Comparison of ENCODE assay signal across 8 mouse cellular contexts in the genomic region with DNA sequence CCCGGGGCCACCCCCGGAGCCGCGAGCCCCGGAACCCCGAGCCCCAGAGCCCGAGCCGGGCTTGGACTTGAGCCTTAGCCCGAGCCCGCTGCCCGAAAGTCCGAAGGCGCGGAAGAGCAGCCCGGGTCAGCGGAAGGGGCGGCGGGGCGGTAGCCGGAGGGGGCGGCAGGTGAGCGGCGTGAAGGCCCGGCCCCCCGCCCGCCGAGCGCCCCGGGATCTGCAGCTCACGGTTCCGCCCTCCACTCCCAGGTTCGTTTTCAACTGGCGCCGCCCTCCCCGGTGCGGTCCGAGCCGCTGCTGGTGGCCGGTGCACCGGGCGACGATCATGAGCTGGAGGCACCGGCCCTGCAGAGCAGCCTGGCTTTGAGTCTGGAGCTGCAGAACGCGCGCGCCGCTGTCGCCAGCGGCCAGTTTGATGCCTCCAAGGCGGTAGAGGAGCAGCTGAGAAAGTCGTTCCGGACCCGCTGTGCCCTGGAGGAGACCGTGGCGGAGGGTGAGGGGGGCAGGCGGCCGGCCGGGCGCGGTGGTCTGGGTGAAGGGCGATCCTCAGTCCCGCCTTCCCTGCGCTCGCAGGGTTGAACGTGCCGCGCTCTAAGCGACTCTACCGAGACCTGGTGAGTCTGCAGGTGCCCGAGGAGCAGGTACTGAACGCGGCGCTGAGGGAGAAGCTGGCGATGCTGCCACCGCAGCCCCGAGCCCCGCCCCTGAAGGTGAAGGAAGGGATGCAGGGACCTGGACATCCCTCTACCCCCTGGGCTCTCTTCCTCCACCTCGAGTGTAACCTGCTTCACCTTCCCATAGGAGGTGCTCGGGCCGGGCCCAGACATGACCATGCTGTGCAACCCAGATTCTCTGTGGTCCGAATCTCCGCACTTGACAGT. TPM values are rescaled to one million over a fixed set of nuclear protein-coding genes. Genes with fewer than 3 reads are reported as not detected.
DNase-seq lines count a peak whose midpoint lies in the region; ATAC-seq and TF ChIP-seq lines count a peak whose summit lies in the region.

No protein-coding gene starts in this region.

- no peaks in the 10 kb centered on the region for H3K9me3 ChIP-seq in G1E (replicated peaks)
- H3K9me3 ChIP-seq in embryonic facial prominence, embryonic 10.5 days = no peaks in the 10 kb centered on the region
- H3K9me3 ChIP-seq in hindbrain, embryonic 15.5 days = no peaks in the 10 kb centered on the region
- H3K9me3 ChIP-seq in liver, embryonic 14.5 days (ENCODE audit: control insufficient read depth, low read length) = no peaks in the 10 kb centered on the region
- H3K9me3 ChIP-seq in neural tube, embryonic 12.5 days = no peaks in the 10 kb centered on the region

- peak overlapping the region; percentile 83 for H3K4me2 ChIP-seq in hindbrain, embryonic 15.5 days
- peak overlapping the region; percentile 97 for H3K4me2 ChIP-seq in liver, embryonic 14.5 days (ENCODE audit: low read depth)
- H3K4me2 ChIP-seq in neural tube, embryonic 12.5 days (replicated peaks) = peak overlapping the region; percentile 100

- TF ChIP-seq CTCF in G1E (IDR thresholded peaks at IDR 0.05; ENCODE audit: low read depth, low read length) = no peak
- 0 out of 2 replicates have a peak, but pooled peaks have one; percentile 5 for TF ChIP-seq CTCF in liver, embryonic 14.5 days (IDR thresholded peaks at IDR 0.05; ENCODE audit: low read depth)

- peak; percentile 34 for DNase-seq in gastrocnemius, postnatal 25 days
- DNase-seq in gastrocnemius, postnatal 36 days = no peak
- no peak for DNase-seq in G1E (ENCODE audit: low spot score)
- DNase-seq in embryonic facial prominence, embryonic 10.5 days (ENCODE audit: low spot score) = peak; percentile 53
- DNase-seq in liver, embryonic 14.5 days (ENCODE audit: low read depth in 3 of 3, low spot score in 3 of 3) = no peak
- no peak for DNase-seq in Muller cell, postnatal 12 days (ENCODE audit: inconsistent ontology term)

- no peaks in the 10 kb centered on the region for H3K27me3 ChIP-seq in G1E (ENCODE audit: insufficient read depth, low read length)
- no peaks in the 10 kb centered on the region for H3K27me3 ChIP-seq in embryonic facial prominence, embryonic 10.5 days (replicated peaks; ENCODE audit: low read depth, poor library complexity, severe bottlenecking)
- no peaks in the 10 kb centered on the region for H3K27me3 ChIP-seq in hindbrain, embryonic 15.5 days
- no peaks in the 10 kb centered on the region for H3K27me3 ChIP-seq in liver, embryonic 14.5 days (ENCODE audit: control insufficient read depth, insufficient read depth, low read length)
- H3K27me3 ChIP-seq in neural tube, embryonic 12.5 days (replicated peaks) = no peaks in the 10 kb centered on the region

- peak overlapping the region; percentile 93 for H3K27ac ChIP-seq in embryonic facial prominence, embryonic 10.5 days (replicated peaks)
- H3K27ac ChIP-seq in hindbrain, embryonic 15.5 days (replicated peaks) = peak overlapping the region; percentile 89
- peak overlapping the region; percentile 82 for H3K27ac ChIP-seq in liver, embryonic 14.5 days
- peak overlapping the region; percentile 84 for H3K27ac ChIP-seq in neural tube, embryonic 12.5 days

- WGBS in embryonic facial prominence, embryonic 10.5 days = under 1% methylated on average over 83 of the region's 83 CpGs
- WGBS in hindbrain, embryonic 15.5 days = 1% methylated on average over 65 of the region's 83 CpGs
- under 1% methylated on average over 73 of the region's 83 CpGs for WGBS in liver, embryonic 14.5 days (ENCODE audit: insufficient replicate concordance)
- WGBS in neural tube, embryonic 12.5 days = under 1% methylated on average over 81 of the region's 83 CpGs

- H3K4me3 ChIP-seq in G1E (ENCODE audit: low read depth, low read length) = peak overlapping the region; percentile 90
- H3K4me3 ChIP-seq in embryonic facial prominence, embryonic 10.5 days = peak overlapping the region; percentile 96
- H3K4me3 ChIP-seq in hindbrain, embryonic 15.5 days = peak overlapping the region; percentile 86
- peak overlapping the region; percentile 88 to 100 for H3K4me3 ChIP-seq in liver, embryonic 14.5 days (ENCODE audit: insufficient read depth in 1 of 2, low read depth in 2 of 2, low read length in 2 of 2)
- peak overlapping the region; percentile 98 for H3K4me3 ChIP-seq in neural tube, embryonic 12.5 days

- peaks cover 52% of the 10 kb centered on the region for H3K36me3 ChIP-seq in G1E (replicated peaks)
- H3K36me3 ChIP-seq in embryonic facial prominence, embryonic 10.5 days (replicated peaks) = peaks cover 44% of the 10 kb centered on the region
- peaks cover 30% of the 10 kb centered on the region for H3K36me3 ChIP-seq in hindbrain, embryonic 15.5 days
- H3K36me3 ChIP-seq in liver, embryonic 14.5 days (replicated peaks; ENCODE audit: control insufficient read depth, insufficient read depth, low read depth) = peaks cover 35% of the 10 kb centered on the region
- H3K36me3 ChIP-seq in neural tube, embryonic 12.5 days = peaks cover 40% of the 10 kb centered on the region

- no peak for TF ChIP-seq EP300 in liver, embryonic 14.5 days (IDR thresholded peaks at IDR 0.05; ENCODE audit: low read depth)

- intact Hi-C loops in gastrocnemius, postnatal 36 days (cut with DNase I) = loop anchor here (5.0 kb wide), 2 partner anchors 247 to 437 kb away; partner anchors contain the start of genes Epo and Gnb2

- H3K4me1 ChIP-seq in G1E (ENCODE audit: insufficient read depth, low read depth, low read length) = peaks cover 85% of the 10 kb centered on the region
- peaks cover 56% of the 10 kb centered on the region for H3K4me1 ChIP-seq in embryonic facial prominence, embryonic 10.5 days
- peaks cover 49% of the 10 kb centered on the region for H3K4me1 ChIP-seq in hindbrain, embryonic 15.5 days (replicated peaks)
- H3K4me1 ChIP-seq in liver, embryonic 14.5 days (replicated peaks; ENCODE audit: control insufficient read depth in 2 of 2, insufficient read depth in 2 of 2, low read length in 1 of 2) = peaks cover 19 to 32% of the 10 kb centered on the region in 2 experiments
- H3K4me1 ChIP-seq in neural tube, embryonic 12.5 days = peaks cover 48% of the 10 kb centered on the region

- ATAC-seq in G1E (ENCODE audit: extremely low read depth, insufficient number of reproducible peaks, low FRiP score, poor library complexity, severe bottlenecking) = no peak
- ATAC-seq in hindbrain, embryonic 15.5 days (ENCODE audit: low FRiP score, low read depth) = peak; percentile 7; the same call in 1 of the 2 replicates
- peak; percentile 71 for ATAC-seq in liver, embryonic 14.5 days (ENCODE audit: insufficient read depth)
- ATAC-seq in neural tube, embryonic 12.5 days (ENCODE audit: low FRiP score, low read depth) = peak; percentile 39

- H3K9ac ChIP-seq in hindbrain, embryonic 15.5 days = peak overlapping the region; percentile 91
- peak overlapping the region; percentile 97 for H3K9ac ChIP-seq in liver, embryonic 14.5 days (replicated peaks)
- H3K9ac ChIP-seq in neural tube, embryonic 12.5 days = peak overlapping the region; percentile 92

RNA-seq across cellular contexts. Expression of gene Ppp1r35, which starts 0.6 kb away (rescaled TPM):
- total RNA-seq in gastrocnemius, postnatal 25 days (2021) = 1 to 10 TPM; 7.1 to 8.9 TPM
- 1 to 10 TPM; 5.6 to 7.9 TPM for total RNA-seq in gastrocnemius, postnatal 36 days (2021)
- 202 and 204 TPM in 2 replicates for total RNA-seq in G1E (2014; fragmentation: Nextera tagmentation)
- 28.2 and 35.6 TPM in 2 replicates for total RNA-seq in G1E (2017)
- polyA plus RNA-seq in G1E (2012) = 121 and 153 TPM in 2 replicates
- 47.9 and 49.1 TPM in 2 replicates for polyA plus RNA-seq in embryonic facial prominence, embryonic 10.5 days (2016; fragmentation: Nextera tagmentation; extraction: Ambion mirVana)
- polyA plus RNA-seq in hindbrain, embryonic 15.5 days (2015; fragmentation: Nextera tagmentation; extraction: Ambion mirVana) = 43.4 and 44.7 TPM in 2 replicates
- 22.8 and 23.1 TPM in 2 replicates for polyA plus RNA-seq in liver, embryonic 14.5 days (2012; rRNA removed)
- polyA plus RNA-seq in liver, embryonic 14.5 days (2014; fragmentation: Nextera tagmentation; extraction: Ambion mirVana) = 25.5 and 27.0 TPM in 2 replicates
- 61.5 TPM in 2 replicates for polyA plus RNA-seq in neural tube, embryonic 12.5 days (2016; fragmentation: Nextera tagmentation; extraction: Ambion mirVana)

RNA-seq across cellular contexts. Expression of gene Mepce, which starts 8.2 kb away (rescaled TPM):
- total RNA-seq in gastrocnemius, postnatal 25 days (2021) = 10 to 100 TPM; 14.7 to 20.1 TPM
- total RNA-seq in gastrocnemius, postnatal 36 days (2021) = 10 to 100 TPM; 20.8 to 25.2 TPM
- total RNA-seq in G1E (2014; fragmentation: Nextera tagmentation) (51.3 and 53.9 TPM in 2 replicates), G1E (2017) (22.3 and 27.8 TPM in 2 replicates)
- polyA plus RNA-seq in G1E (2012) = 173 and 216 TPM in 2 replicates
- polyA plus RNA-seq in embryonic facial prominence, embryonic 10.5 days (2016; fragmentation: Nextera tagmentation; extraction: Ambion mirVana) = 9.1 and 11.5 TPM in 2 replicates
- 9.7 and 11.0 TPM in 2 replicates for polyA plus RNA-seq in hindbrain, embryonic 15.5 days (2015; fragmentation: Nextera tagmentation; extraction: Ambion mirVana)
- polyA plus RNA-seq in liver, embryonic 14.5 days (2012; rRNA removed) = 12.2 and 13.3 TPM in 2 replicates
- 5.1 and 6.4 TPM in 2 replicates for polyA plus RNA-seq in liver, embryonic 14.5 days (2014; fragmentation: Nextera tagmentation; extraction: Ambion mirVana)
- 11.3 and 15.4 TPM in 2 replicates for polyA plus RNA-seq in neural tube, embryonic 12.5 days (2016; fragmentation: Nextera tagmentation; extraction: Ambion mirVana)

RNA-seq across cellular contexts. Expression of gene Zcwpw1, which starts 8.3 kb away (rescaled TPM):
- under 1 TPM in 1 of 2 experiments, not detected in 1; 0.35 TPM for total RNA-seq in gastrocnemius, postnatal 25 days (2021)
- under 1 TPM in 1 of 2 experiments, not detected in 1; 0.17 TPM for total RNA-seq in gastrocnemius, postnatal 36 days (2021)
- total RNA-seq in G1E (2014; fragmentation: Nextera tagmentation) (8.4 and 9.9 TPM in 2 replicates), G1E (2017) (10.5 and 12.9 TPM in 2 replicates)
- polyA plus RNA-seq in G1E (2012) = 0.15 and 0.34 TPM in 2 replicates
- 14.5 and 17.5 TPM in 2 replicates for polyA plus RNA-seq in embryonic facial prominence, embryonic 10.5 days (2016; fragmentation: Nextera tagmentation; extraction: Ambion mirVana)
- 11.9 and 12.8 TPM in 2 replicates for polyA plus RNA-seq in hindbrain, embryonic 15.5 days (2015; fragmentation: Nextera tagmentation; extraction: Ambion mirVana)
- 2.2 and 3.1 TPM in 2 replicates for polyA plus RNA-seq in liver, embryonic 14.5 days (2012; rRNA removed)
- 2.1 and 2.4 TPM in 2 replicates for polyA plus RNA-seq in liver, embryonic 14.5 days (2014; fragmentation: Nextera tagmentation; extraction: Ambion mirVana)
- polyA plus RNA-seq in neural tube, embryonic 12.5 days (2016; fragmentation: Nextera tagmentation; extraction: Ambion mirVana) = 12.2 and 16.6 TPM in 2 replicates

RNA-seq across cellular contexts. Expression of gene Tsc22d4, which starts 33.8 kb away (rescaled TPM):
- total RNA-seq in gastrocnemius, postnatal 25 days (2021) = 10 to 100 TPM; 57.8 to 59.1 TPM
- 10 to 100 TPM; 52.2 to 55.6 TPM for total RNA-seq in gastrocnemius, postnatal 36 days (2021)
- 90.8 and 114 TPM in 2 replicates for total RNA-seq in G1E (2014; fragmentation: Nextera tagmentation)
- 74.5 and 93.5 TPM in 2 replicates for total RNA-seq in G1E (2017)
- 404 and 491 TPM in 2 replicates for polyA plus RNA-seq in G1E (2012)
- polyA plus RNA-seq in embryonic facial prominence, embryonic 10.5 days (2016; fragmentation: Nextera tagmentation; extraction: Ambion mirVana) = 89.8 and 94.3 TPM in 2 replicates
- 84.5 and 88.6 TPM in 2 replicates for polyA plus RNA-seq in hindbrain, embryonic 15.5 days (2015; fragmentation: Nextera tagmentation; extraction: Ambion mirVana)
- 23.0 and 26.8 TPM in 2 replicates for polyA plus RNA-seq in liver, embryonic 14.5 days (2012; rRNA removed)
- polyA plus RNA-seq in liver, embryonic 14.5 days (2014; fragmentation: Nextera tagmentation; extraction: Ambion mirVana) = 49.7 and 62.2 TPM in 2 replicates
- 68.4 and 68.7 TPM in 2 replicates for polyA plus RNA-seq in neural tube, embryonic 12.5 days (2016; fragmentation: Nextera tagmentation; extraction: Ambion mirVana)

RNA-seq across cellular contexts. Expression of gene Nyap1, which starts 37.9 kb away (rescaled TPM):
- total RNA-seq in gastrocnemius, postnatal 25 days (2021) = under 1 TPM; 0.10 to 0.35 TPM
- total RNA-seq in gastrocnemius, postnatal 36 days (2021) = under 1 TPM; 0.20 to 0.28 TPM
- total RNA-seq in G1E (2014; fragmentation: Nextera tagmentation) (0.90 and 1.0 TPM in 2 replicates), G1E (2017) (0.38 and 0.70 TPM in 2 replicates)
- polyA plus RNA-seq in G1E (2012) = 2.8 and 3.0 TPM in 2 replicates
- polyA plus RNA-seq in embryonic facial prominence, embryonic 10.5 days (2016; fragmentation: Nextera tagmentation; extraction: Ambion mirVana) = 3.0 and 3.6 TPM in 2 replicates
- polyA plus RNA-seq in hindbrain, embryonic 15.5 days (2015; fragmentation: Nextera tagmentation; extraction: Ambion mirVana) = 44.1 and 48.5 TPM in 2 replicates
- polyA plus RNA-seq in liver, embryonic 14.5 days (2012; rRNA removed) = 0.96 and 1.2 TPM in 2 replicates
- 0.03 and 0.05 TPM in 2 replicates for polyA plus RNA-seq in liver, embryonic 14.5 days (2014; fragmentation: Nextera tagmentation; extraction: Ambion mirVana)
- polyA plus RNA-seq in neural tube, embryonic 12.5 days (2016; fragmentation: Nextera tagmentation; extraction: Ambion mirVana) = 16.4 and 21.8 TPM in 2 replicates

Comparison
In these comparisons a context has a peak if more than half of its experiments do, and no peak if none do; other contexts are left out.
1. DNase-seq: peak in gastrocnemius, postnatal 25 days (single experiment) and embryonic facial prominence, embryonic 10.5 days (single experiment); none in gastrocnemius, postnatal 36 days (0 of 2), G1E (single experiment), liver, embryonic 14.5 days (0 of 3) and Muller cell, postnatal 12 days (single experiment).
2. RNA of gene Mepce, which starts 8.2 kb away (polyA plus RNA-seq): 173 to 216 TPM in G1E; 11.3 to 15.4 TPM in neural tube, embryonic 12.5 days, 5.1 to 13.3 TPM in liver, embryonic 14.5 days, 9.7 to 11.0 TPM in hindbrain, embryonic 15.5 days and 9.1 to 11.5 TPM in embryonic facial prominence, embryonic 10.5 days; every median in the first group is over 10 times any median in the second.
3. Peak in every context shown above with its lines, with median percentiles within 50 percentile points of each other: H3K4me3 ChIP-seq, H3K27ac ChIP-seq, H3K4me2 ChIP-seq and H3K9ac ChIP-seq.